Mouse (Mus musculus): Measurements from ENCODE around the gene Abcg8. TPM values are rescaled to one million over a fixed set of nuclear protein-coding genes. Genes with fewer than 3 reads are reported as not detected.

Gene Abcg8
- polyA plus RNA-seq, 1 experiment from 2014 or later = 0.22 TPM

DNA sequence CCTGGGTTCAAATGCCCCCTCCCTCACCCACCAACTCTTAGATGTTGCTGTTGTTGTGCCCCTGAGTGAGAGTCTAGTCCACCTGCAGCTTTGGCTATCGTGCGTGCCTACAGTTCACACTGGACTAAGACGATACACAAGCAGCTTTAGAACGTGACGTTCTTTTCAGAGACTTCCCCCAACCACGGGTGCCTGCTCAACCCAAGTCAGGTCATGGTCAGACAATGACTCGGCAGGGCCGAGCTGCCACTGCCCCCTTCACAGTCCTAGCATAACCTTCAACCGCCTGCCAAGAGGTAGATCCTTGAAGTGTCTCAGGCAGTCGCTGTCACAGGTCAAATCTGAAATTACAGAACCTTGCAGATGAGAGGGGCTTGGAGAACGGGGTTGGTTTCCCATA lies 12.7 kb downstream of the Abcg8 start:
- Histone ChIP-seq H3K9me3 (replicated peaks) (no peaks in the 10 kb centered on the region), H3K36me3 (no peaks in the 10 kb centered on the region), H3K9ac (no peak overlapping the region), H3K4me1 (0 out of 2 replicates have a peak, but pooled peaks cover 5% of the 10 kb centered on the region), H3K4me3 (no peak overlapping the region), H3K27me3 (no peaks in the 10 kb centered on the region), H3K4me2 (replicated peaks) (no peak overlapping the region), H3K27ac (no peak overlapping the region)
- no peak for ATAC-seq (ENCODE audit: low FRiP score)
- WGBS = 91% methylated on average over 11 of the region's 11 CpGs

DNA sequence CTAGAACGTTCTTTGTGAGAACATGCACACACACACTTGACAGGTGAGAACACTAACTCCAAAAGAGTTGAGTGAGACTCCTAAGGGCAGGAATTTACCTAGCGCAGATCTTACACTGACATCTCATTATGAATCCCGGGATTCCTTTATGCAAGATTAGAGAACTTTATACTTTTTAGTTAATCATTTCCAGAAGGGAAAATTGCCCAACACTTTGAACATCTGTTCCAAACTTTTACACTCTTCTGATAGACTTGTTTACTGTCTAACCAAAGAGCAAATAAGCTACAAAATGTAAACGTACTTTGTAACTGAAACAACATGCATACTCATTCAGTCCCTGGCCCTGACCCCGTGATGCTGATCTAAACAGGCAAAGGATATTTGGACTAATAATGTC lies 13.2 kb downstream of the Abcg8 start:
- H3K4me1 ChIP-seq = 0 out of 2 replicates have a peak, but pooled peaks cover 8% of the 10 kb centered on the region
- H3K27me3 ChIP-seq = no peaks in the 10 kb centered on the region
- H3K36me3 ChIP-seq = no peaks in the 10 kb centered on the region
- H3K9me3 ChIP-seq (replicated peaks) = no peaks in the 10 kb centered on the region
- 88% methylated on average over 5 of the region's 5 CpGs for WGBS
- ATAC-seq (ENCODE audit: low FRiP score) = no peak
- no peak overlapping the region for H3K4me3 ChIP-seq
- no peak overlapping the region for H3K27ac ChIP-seq
- H3K9ac ChIP-seq = no peak overlapping the region
- no peak overlapping the region for H3K4me2 ChIP-seq (replicated peaks)

DNA sequence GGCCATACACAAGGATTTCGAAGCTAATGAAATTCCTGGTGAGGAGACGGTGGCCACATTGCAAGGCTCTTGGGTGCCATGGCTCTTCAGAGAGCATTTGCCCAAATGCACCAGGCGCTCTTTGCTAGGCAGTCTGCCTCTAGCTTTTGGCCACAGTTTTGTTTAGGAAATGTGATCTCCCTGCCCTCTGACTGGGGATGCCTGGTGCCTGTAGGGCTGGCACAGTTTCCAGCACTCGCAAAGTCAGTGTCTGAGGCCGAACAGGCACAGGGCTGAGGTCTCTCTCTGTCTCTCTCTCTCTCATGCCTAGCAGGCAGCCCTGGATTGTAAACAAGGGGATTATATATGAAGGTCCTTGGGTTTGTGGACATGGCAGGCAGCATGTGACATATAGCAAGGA lies 14.0 kb downstream of the Abcg8 start:
- ATAC-seq (ENCODE audit: low FRiP score) = no peak
- no peaks in the 10 kb centered on the region for H3K27me3 ChIP-seq
- WGBS = 85% methylated on average over 5 of the region's 5 CpGs
- H3K27ac ChIP-seq = no peak overlapping the region
- H3K36me3 ChIP-seq = no peaks in the 10 kb centered on the region
- H3K4me3 ChIP-seq = no peak overlapping the region
- H3K4me2 ChIP-seq (replicated peaks) = no peak overlapping the region
- H3K9me3 ChIP-seq (replicated peaks) = no peaks in the 10 kb centered on the region
- H3K9ac ChIP-seq = no peak overlapping the region
- 0 out of 2 replicates have a peak, but pooled peaks cover 4% of the 10 kb centered on the region for H3K4me1 ChIP-seq

DNA sequence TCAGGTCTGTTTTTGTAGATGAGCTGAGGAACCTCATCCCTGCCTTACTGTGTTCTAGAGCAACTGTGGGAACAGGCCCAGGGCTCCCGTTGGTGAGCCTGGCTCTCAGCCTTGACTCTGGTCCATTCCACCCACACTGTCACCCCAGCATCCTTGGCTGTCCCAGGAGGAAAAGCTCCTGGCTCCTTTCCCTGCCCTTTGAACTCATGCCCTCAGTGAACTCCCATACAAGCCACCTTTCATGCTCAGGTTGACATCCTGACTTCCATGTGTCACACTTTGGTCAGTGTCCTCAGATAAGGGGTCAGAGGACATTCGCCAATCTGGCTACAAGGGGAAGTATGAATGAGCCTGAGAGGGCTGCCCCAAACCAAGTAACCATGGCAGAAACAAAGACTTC lies 17.6 kb downstream of the Abcg8 start:
- WGBS = 75% methylated on average over 2 of the region's 2 CpGs
- Histone ChIP-seq H3K9ac (no peak overlapping the region), H3K4me2 (replicated peaks) (no peak overlapping the region), H3K4me3 (no peak overlapping the region), H3K27me3 (peaks cover 8% of the 10 kb centered on the region; the same call in 1 of the 2 replicates), H3K9me3 (replicated peaks) (no peaks in the 10 kb centered on the region), H3K27ac (no peak overlapping the region), H3K36me3 (no peaks in the 10 kb centered on the region), H3K4me1 (0 out of 2 replicates have a peak, but pooled peaks cover 4% of the 10 kb centered on the region)
- no peak for ATAC-seq (ENCODE audit: low FRiP score)

DNA sequence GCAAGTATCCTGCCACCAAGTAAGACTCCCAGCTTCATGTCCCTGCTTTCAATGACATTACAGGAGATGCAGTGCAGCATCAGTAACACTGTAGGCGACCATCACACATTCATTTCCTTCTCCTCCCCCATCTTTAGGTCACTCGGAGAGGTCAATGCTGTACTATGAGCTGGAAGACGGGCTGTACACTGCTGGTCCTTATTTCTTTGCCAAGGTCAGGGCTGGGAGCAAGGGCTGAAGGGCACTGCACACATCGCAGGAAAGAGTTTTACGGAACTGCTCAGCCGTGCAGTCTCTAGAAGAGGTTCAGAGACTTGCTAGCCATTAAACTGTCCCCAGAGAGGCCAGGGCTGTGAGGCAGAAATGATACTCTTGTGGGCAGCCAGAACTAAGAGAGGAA lies 20.4 kb downstream of the Abcg8 start:
- peaks cover 8% of the 10 kb centered on the region; the same call in 1 of the 2 replicates for H3K27me3 ChIP-seq
- H3K4me2 ChIP-seq (replicated peaks) = no peak overlapping the region
- no peak overlapping the region for H3K27ac ChIP-seq
- no peak overlapping the region for H3K9ac ChIP-seq
- no peak for ATAC-seq (ENCODE audit: low FRiP score)
- no peak overlapping the region for H3K4me3 ChIP-seq
- H3K36me3 ChIP-seq = no peaks in the 10 kb centered on the region
- H3K9me3 ChIP-seq (replicated peaks) = no peaks in the 10 kb centered on the region
- WGBS = 60% methylated on average over 6 of the region's 6 CpGs
- H3K4me1 ChIP-seq = 0 out of 2 replicates have a peak, but pooled peaks cover 8% of the 10 kb centered on the region

GRCm38 (mm10) chr17:84698727-84699126 lies 22.6 kb downstream of the Abcg8 start:
- Histone ChIP-seq H3K36me3 (no peaks in the 10 kb centered on the region), H3K9ac (no peak overlapping the region), H3K9me3 (replicated peaks) (no peaks in the 10 kb centered on the region), H3K4me3 (no peak overlapping the region), H3K4me2 (replicated peaks) (no peak overlapping the region), H3K4me1 (peaks cover 13% of the 10 kb centered on the region; the same call in 1 of the 2 replicates), H3K27me3 (peaks cover 8% of the 10 kb centered on the region; the same call in 1 of the 2 replicates), H3K27ac (no peak overlapping the region)
- 0 out of 2 replicates have a peak, but pooled peaks have one; percentile 14 for ATAC-seq (ENCODE audit: low FRiP score)
- WGBS = 27% methylated on average over 5 of the region's 5 CpGs

GRCm38 (mm10) chr17:84707407-84707806 lies 31.3 kb downstream of the Abcg8 start:
- peaks cover 20% of the 10 kb centered on the region for H3K36me3 ChIP-seq
- H3K9me3 ChIP-seq (replicated peaks) = no peaks in the 10 kb centered on the region
- ATAC-seq (ENCODE audit: low FRiP score) = no peak
- H3K9ac ChIP-seq = no peak overlapping the region
- WGBS = 65% methylated on average over 4 of the region's 4 CpGs
- no peak overlapping the region for H3K27ac ChIP-seq
- no peak overlapping the region for H3K4me2 ChIP-seq (replicated peaks)
- H3K27me3 ChIP-seq = peaks cover 17% of the 10 kb centered on the region
- no peak overlapping the region for H3K4me3 ChIP-seq
- H3K4me1 ChIP-seq = peaks cover 14% of the 10 kb centered on the region

- H3K9ac ChIP-seq = no peak overlapping the region
- no peak overlapping the region for H3K4me2 ChIP-seq (replicated peaks)
- peaks cover 9% of the 10 kb centered on the region for H3K4me1 ChIP-seq
These were observed 32.7 kb downstream of the Abcg8 start for GRCm38 (mm10) chr17:84708818-84709217.

DNA sequence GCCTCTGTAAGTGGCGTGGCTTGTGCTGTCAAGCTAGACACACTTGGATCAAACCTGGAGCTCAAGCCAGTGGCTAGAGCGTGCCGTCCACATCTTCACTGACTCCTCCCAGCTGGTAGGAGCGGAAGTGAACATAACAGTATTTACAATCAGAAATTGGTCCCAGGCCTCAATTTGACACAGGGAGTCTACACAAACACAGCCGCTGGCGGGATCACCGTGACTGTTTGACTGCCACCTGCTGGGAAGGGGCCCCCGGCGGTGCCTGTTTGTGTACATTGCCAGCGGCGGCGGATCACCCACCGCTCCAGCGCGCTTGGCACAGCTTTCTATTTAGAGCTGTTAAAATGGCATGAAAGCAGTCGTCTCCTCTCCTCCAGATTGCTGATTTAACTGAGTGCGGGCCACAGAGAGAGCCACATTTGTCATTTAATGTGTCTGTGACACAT lies 33.3 kb downstream of the Abcg8 start:
- ATAC-seq (ENCODE audit: low FRiP score) = peak; percentile 68
- peaks cover 18% of the 10 kb centered on the region for H3K27me3 ChIP-seq
- H3K9me3 ChIP-seq (replicated peaks) = no peaks in the 10 kb centered on the region
- peaks cover 14% of the 10 kb centered on the region for H3K36me3 ChIP-seq
- no peak overlapping the region for H3K9ac ChIP-seq
- peak overlapping the region; percentile 19 for H3K4me2 ChIP-seq (replicated peaks)
- peaks cover 11% of the 10 kb centered on the region for H3K4me1 ChIP-seq
- H3K4me3 ChIP-seq = no peak overlapping the region
- no peak overlapping the region for H3K27ac ChIP-seq
- 35% methylated on average over 17 of the region's 17 CpGs for WGBS

More at GRCm38 (mm10) chr17:84708818-84709217, 32.7 kb downstream of the Abcg8 start:
- H3K27ac ChIP-seq = no peak overlapping the region
- no peak overlapping the region for H3K4me3 ChIP-seq
- peaks cover 17% of the 10 kb centered on the region for H3K27me3 ChIP-seq
- ATAC-seq (ENCODE audit: low FRiP score) = no peak
- H3K9me3 ChIP-seq (replicated peaks) = no peaks in the 10 kb centered on the region
- H3K36me3 ChIP-seq = peaks cover 20% of the 10 kb centered on the region
- WGBS = 87% methylated on average over 7 of the region's 7 CpGs

DNA sequence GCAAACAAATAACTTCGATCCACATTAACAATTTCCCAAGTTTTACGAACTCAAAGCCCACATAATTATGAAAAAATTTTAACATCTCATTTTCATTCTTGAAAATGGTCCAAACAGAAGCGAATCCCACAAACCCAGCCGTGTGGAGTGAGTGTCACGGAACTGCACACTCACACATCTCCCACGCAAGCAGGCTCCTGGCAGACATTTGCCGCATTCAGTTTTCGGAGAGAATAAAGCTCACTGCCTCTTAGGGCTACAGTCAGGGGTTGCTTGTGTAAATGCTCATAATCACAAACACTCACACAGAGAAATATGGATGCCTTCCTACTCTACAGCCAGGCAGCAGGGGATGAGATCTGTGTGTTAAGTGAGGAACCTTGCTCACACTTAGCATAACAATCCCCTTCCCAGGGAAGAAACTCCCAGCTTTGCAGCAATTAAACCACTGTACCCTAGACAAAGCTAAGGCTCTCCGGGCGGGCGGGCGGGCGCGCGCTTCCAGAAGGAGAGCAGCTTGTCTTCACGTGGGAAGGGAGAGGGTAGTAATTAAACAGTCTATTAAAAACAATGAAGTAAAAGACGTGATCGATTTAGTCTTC lies 37.6 kb downstream of the Abcg8 start:
- Histone ChIP-seq H3K4me3 (no peak overlapping the region), H3K4me2 (replicated peaks) (no peak overlapping the region), H3K9me3 (replicated peaks) (no peaks in the 10 kb centered on the region), H3K4me1 (peaks cover 28% of the 10 kb centered on the region), H3K27me3 (peaks cover 14% of the 10 kb centered on the region), H3K36me3 (0 out of 2 replicates have a peak, but pooled peaks cover 14% of the 10 kb centered on the region), H3K27ac (no peak overlapping the region), H3K9ac (no peak overlapping the region)
- no peak for ATAC-seq (ENCODE audit: low FRiP score)
- WGBS = 65% methylated on average over 18 of the region's 18 CpGs

DNA sequence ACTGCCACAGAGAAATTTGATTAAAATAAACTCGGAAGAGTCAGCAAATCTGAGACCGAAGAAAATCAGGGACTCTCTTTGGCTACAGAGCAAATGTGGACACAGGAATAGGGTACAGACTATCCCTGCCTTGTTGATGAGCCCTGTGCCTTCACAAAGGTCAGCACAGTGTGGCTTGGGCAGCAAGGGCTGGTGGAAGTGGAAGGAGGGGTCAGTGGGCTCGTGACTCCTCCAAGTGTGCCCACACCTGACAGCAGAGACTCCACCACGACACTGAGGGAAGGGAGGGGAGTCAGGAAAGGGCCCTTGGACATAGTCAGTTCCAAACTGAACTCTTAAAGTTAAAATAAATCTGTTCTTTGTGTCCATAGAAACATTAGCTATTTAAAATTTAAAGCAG lies 38.8 kb downstream of the Abcg8 start:
- H3K4me3 ChIP-seq = no peak overlapping the region
- H3K9me3 ChIP-seq (replicated peaks) = no peaks in the 10 kb centered on the region
- no peak overlapping the region for H3K4me2 ChIP-seq (replicated peaks)
- H3K9ac ChIP-seq = no peak overlapping the region
- H3K27ac ChIP-seq = no peak overlapping the region
- H3K27me3 ChIP-seq = peaks cover 13% of the 10 kb centered on the region
- ATAC-seq (ENCODE audit: low FRiP score) = no peak
- 0 out of 2 replicates have a peak, but pooled peaks cover 11% of the 10 kb centered on the region for H3K36me3 ChIP-seq
- WGBS = 78% methylated on average over 4 of the region's 4 CpGs
- H3K4me1 ChIP-seq = peaks cover 19% of the 10 kb centered on the region

DNA sequence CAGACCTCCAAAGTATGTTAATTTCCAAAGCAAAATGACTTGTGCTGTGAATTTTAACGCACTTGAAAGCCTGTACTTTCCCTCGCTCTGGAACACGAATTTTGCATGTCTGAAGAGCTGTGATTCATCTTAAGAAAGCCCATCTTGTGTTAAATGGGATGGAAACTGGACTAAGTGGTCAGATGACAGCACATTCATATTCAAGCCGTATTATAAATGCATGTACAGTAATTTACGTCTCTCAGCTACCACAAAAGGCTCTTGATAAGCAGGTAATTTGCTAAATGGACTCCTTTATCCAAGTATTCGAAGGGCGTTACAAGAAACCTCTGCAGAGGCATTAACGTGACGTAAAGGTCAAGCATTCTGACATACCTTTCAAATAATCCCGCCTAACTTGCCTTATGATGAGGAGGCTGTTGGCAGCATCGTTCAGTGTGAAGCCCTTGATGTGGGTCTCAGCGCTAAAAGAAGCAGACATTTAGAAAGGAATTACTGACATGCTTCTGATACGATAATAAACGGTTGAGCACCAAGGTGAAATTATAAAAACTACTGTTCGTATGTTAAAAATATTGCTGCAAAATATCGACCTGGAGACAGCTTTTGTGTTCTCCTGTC lies 40.3 kb downstream of the Abcg8 start:
- H3K9me3 ChIP-seq (replicated peaks) = no peaks in the 10 kb centered on the region
- H3K4me1 ChIP-seq = peaks cover 19% of the 10 kb centered on the region
- H3K36me3 ChIP-seq = peaks cover 13% of the 10 kb centered on the region
- H3K4me2 ChIP-seq (replicated peaks) = no peak overlapping the region
- H3K27ac ChIP-seq = no peak overlapping the region
- 54% methylated on average over 16 of the region's 16 CpGs for WGBS
- H3K27me3 ChIP-seq = peaks cover 13% of the 10 kb centered on the region
- ATAC-seq (ENCODE audit: low FRiP score) = no peak
- no peak overlapping the region for H3K9ac ChIP-seq
- H3K4me3 ChIP-seq = no peak overlapping the region
